Mouse (Mus musculus) stomach, embryonic 16.5 days (tissue): ENCODE measurements around the gene Dnmt3a. TPM values are rescaled to one million over a fixed set of nuclear protein-coding genes. Genes with fewer than 3 reads are reported as not detected.
"Not testable (repeated sequence)": the region's sequence is repeated elsewhere in the genome, so short reads cannot be mapped to it uniquely, and the experiment has no call there.

Experiments
- ATAC-seq: fragments of 200-750 bp; cut with Nextera tagmentation; 2 replicates; pipeline ENCODE4 v1.8.0; 2017; ENCODE audit warnings: moderate number of reproducible peaks, moderate TSS enrichment; ENCODE audit not compliant: insufficient read depth, low FRiP score
- H3K27ac ChIP-seq: fragments of 300-500 bp; sonication (generic); 2 replicates; pipeline ENCODE4 v1.5.1; 2014; ENCODE audit warnings: low read length
- H3K27me3 ChIP-seq: fragments of 300-500 bp; sonication (generic); 2 replicates; pipeline ENCODE4 v1.6.1; 2014; ENCODE audit warnings: low read length, control low read depth, mixed read lengths; ENCODE audit not compliant: control insufficient read depth, insufficient read depth
- H3K36me3 ChIP-seq: fragments of 300-500 bp; sonication (generic); 2 replicates; pipeline ENCODE4 v1.6.1; 2014; ENCODE audit warnings: low read length; ENCODE audit not compliant: control insufficient read depth, insufficient read depth
- H3K4me1 ChIP-seq: fragments of 300-500 bp; sonication (generic); 2 replicates; pipeline ENCODE4 v1.6.1; 2014; ENCODE audit warnings: low read length, control low read depth, mixed read lengths; ENCODE audit not compliant: control insufficient read depth, insufficient read depth
- H3K4me2 ChIP-seq: fragments of 300-500 bp; sonication (generic); 2 replicates; pipeline ENCODE4 v1.6.1; 2014; ENCODE audit warnings: low read depth, low read length, mixed read lengths
- H3K4me3 ChIP-seq: fragments of 300-500 bp; sonication (generic); replicated peaks from 2 replicates; pipeline ENCODE4 v1.5.1; 2014; ENCODE audit warnings: mild to moderate bottlenecking, low read length
- H3K9ac ChIP-seq: fragments of 300-500 bp; sonication (generic); 2 replicates; pipeline ENCODE4 v1.6.1; 2014; ENCODE audit warnings: low read length
- H3K9me3 ChIP-seq: fragments of 300-500 bp; sonication (generic); replicated peaks from 2 replicates; pipeline ENCODE4 v1.6.1; 2016; ENCODE audit warnings: low read length, control low read depth; ENCODE audit not compliant: control insufficient read depth
- WGBS: fragments of 180-500 bp; shearing (Covaris S2); extraction: QIAGEN DNeasy Blood & Tissue Kit; methylation state at CpG from one replicate; pipeline ENCODE4 v1.1.7; 2014; 5-methylcytosine and 5-hydroxymethylcytosine counted together
- polyA plus RNA-seq: library from polyadenylated mRNA; unstranded; fragments of >200 nt; fragmentation: Nextera tagmentation; extraction: Ambion mirVana; gene quantifications from 2 replicates; pipeline ENCODE4 v1.2.1, GENCODE M21; 2015

Gene Dnmt3a
- polyA plus RNA-seq, 1 experiment from 2014 or later = 60.4 TPM

GRCm38 (mm10) chr12:3911831-3912348, 106.1 kb downstream of the Dnmt3a start:
- no peaks in the 10 kb centered on the region for H3K9me3 ChIP-seq
- ATAC-seq = no peak
- H3K4me1 ChIP-seq = no peaks in the 10 kb centered on the region
- no peak overlapping the region for H3K4me3 ChIP-seq
- H3K9ac ChIP-seq = no peak overlapping the region
- no peaks in the 10 kb centered on the region for H3K27me3 ChIP-seq
- WGBS = 86% methylated on average over 7 of the region's 7 CpGs
- no peak overlapping the region for H3K27ac ChIP-seq
- H3K4me2 ChIP-seq = no peak overlapping the region
- H3K36me3 ChIP-seq = peaks cover 9% of the 10 kb centered on the region; the same call in 1 of the 2 replicates

DNA sequence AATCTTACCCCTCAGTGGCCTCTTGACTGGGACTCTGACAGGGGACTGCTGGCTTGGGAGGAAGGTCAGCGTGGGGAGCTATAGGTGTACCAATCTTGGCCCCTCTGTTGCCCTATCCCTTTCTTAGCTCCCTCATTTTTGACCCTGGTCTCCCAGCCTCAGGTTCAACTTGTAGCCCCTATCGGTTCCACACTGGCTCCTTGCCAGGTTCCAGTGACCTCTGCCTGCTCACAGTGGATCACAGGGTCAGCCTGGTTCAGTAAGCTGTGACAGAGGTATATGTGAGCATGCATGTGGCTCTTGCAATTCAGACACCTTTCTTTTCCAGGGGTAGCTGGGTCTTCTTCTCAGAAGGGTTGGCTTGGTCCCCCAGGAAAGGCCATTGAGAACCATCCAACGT, 110.0 kb downstream of the Dnmt3a start:
- Histone ChIP-seq H3K9ac (no peak overlapping the region), H3K4me2 (no peak overlapping the region), H3K4me3 (no peak overlapping the region), H3K4me1 (peaks cover 6% of the 10 kb centered on the region), H3K27me3 (no peaks in the 10 kb centered on the region), H3K27ac (no peak overlapping the region), H3K9me3 (no peaks in the 10 kb centered on the region), H3K36me3 (no peaks in the 10 kb centered on the region)
- no peak for ATAC-seq
- WGBS = 77% methylated on average over 3 of the region's 3 CpGs

- 22% methylated on average over 14 of the region's 14 CpGs for WGBS
- no peak for ATAC-seq
Observed at GRCm38 (mm10) chr12:3917668-3918341, 112.0 kb downstream of the Dnmt3a start.

GRCm38 (mm10) chr12:3918577-3918976, 112.8 kb downstream of the Dnmt3a start:
- no peak overlapping the region for H3K9ac ChIP-seq
- H3K36me3 ChIP-seq = no peaks in the 10 kb centered on the region
- 47% methylated on average over 3 of the region's 3 CpGs for WGBS
- H3K4me1 ChIP-seq = peaks cover 6% of the 10 kb centered on the region
- ATAC-seq = no peak
- H3K27ac ChIP-seq = no peak overlapping the region
- H3K4me3 ChIP-seq = no peak overlapping the region
- H3K27me3 ChIP-seq = no peaks in the 10 kb centered on the region
- H3K4me2 ChIP-seq = no peak overlapping the region
- no peaks in the 10 kb centered on the region for H3K9me3 ChIP-seq

More at GRCm38 (mm10) chr12:3917668-3918341, 112.0 kb downstream of the Dnmt3a start:
- Histone ChIP-seq H3K4me1 (peaks cover 6% of the 10 kb centered on the region), H3K9me3 (no peaks in the 10 kb centered on the region), H3K4me3 (no peak overlapping the region), H3K9ac (no peak overlapping the region), H3K4me2 (no peak overlapping the region), H3K36me3 (no peaks in the 10 kb centered on the region), H3K27me3 (no peaks in the 10 kb centered on the region), H3K27ac (no peak overlapping the region)

DNA sequence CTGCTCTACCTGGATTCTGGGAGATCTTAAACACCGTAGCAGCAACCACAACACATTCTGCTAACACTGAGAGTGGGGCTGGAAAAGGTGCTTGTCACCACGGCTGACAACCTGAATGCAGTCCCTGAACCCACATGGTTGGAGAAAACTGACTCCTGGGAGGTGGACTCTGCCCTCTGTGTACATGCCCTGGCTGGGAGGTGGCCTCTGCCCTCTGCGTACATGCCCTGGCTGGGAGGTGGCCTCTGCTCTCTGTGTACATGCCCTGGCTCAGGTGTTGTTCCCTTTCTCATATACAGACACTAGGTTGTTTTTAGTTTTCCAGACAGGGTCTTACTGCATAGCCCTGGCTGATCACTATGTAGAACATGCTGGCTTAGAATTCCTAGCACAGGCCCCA, 113.6 kb downstream of the Dnmt3a start:
- Histone ChIP-seq H3K9me3 (no peaks in the 10 kb centered on the region), H3K4me3 (no peak overlapping the region), H3K36me3 (no peaks in the 10 kb centered on the region), H3K4me2 (no peak overlapping the region), H3K27me3 (no peaks in the 10 kb centered on the region), H3K9ac (no peak overlapping the region), H3K27ac (no peak overlapping the region), H3K4me1 (peaks cover 6% of the 10 kb centered on the region)
- peak; percentile 53 for ATAC-seq
- 56% methylated on average over 3 of the region's 3 CpGs for WGBS

- H3K27me3 ChIP-seq = no peaks in the 10 kb centered on the region
- H3K4me1 ChIP-seq = no peaks in the 10 kb centered on the region
- 0% methylated on average over 1 of the region's 1 CpGs for whole genome bisulfite sequencing
- no peaks in the 10 kb centered on the region for H3K9me3 ChIP-seq
- H3K27ac ChIP-seq = no peak overlapping the region
- no peak overlapping the region for H3K9ac ChIP-seq
- no peak overlapping the region for H3K4me3 ChIP-seq
- peak; percentile 47; the same call in 1 of the 2 replicates for ATAC-seq
- H3K36me3 ChIP-seq = no peaks in the 10 kb centered on the region
- no peak overlapping the region for H3K4me2 ChIP-seq
Observed at GRCm38 (mm10) chr12:3926127-3926526, 120.3 kb downstream of the Dnmt3a start.

GRCm38 (mm10) chr12:3928841-3929240, 123.0 kb downstream of the Dnmt3a start:
- H3K27ac ChIP-seq = no peak overlapping the region
- ATAC-seq = no peak
- H3K4me2 ChIP-seq = no peak overlapping the region
- 75% methylated on average over 3 of the region's 3 CpGs for WGBS
- no peak overlapping the region for H3K4me3 ChIP-seq
- H3K36me3 ChIP-seq = no peaks in the 10 kb centered on the region
- no peaks in the 10 kb centered on the region for H3K9me3 ChIP-seq
- H3K27me3 ChIP-seq = no peaks in the 10 kb centered on the region
- no peak overlapping the region for H3K9ac ChIP-seq
- H3K4me1 ChIP-seq = no peaks in the 10 kb centered on the region

GRCm38 (mm10) chr12:3930090-3930865, 124.5 kb downstream of the Dnmt3a start:
- not testable (repeated sequence) for ATAC-seq, H3K4me3 ChIP-seq, H3K36me3 ChIP-seq, H3K4me1 ChIP-seq, H3K27me3 ChIP-seq, H3K9ac ChIP-seq, H3K4me2 ChIP-seq, H3K27ac ChIP-seq, H3K9me3 ChIP-seq
- WGBS = 88% methylated on average over 33 of the region's 47 CpGs

GRCm38 (mm10) chr12:3942026-3942425, 136.2 kb downstream of the Dnmt3a start:
- Histone ChIP-seq H3K4me1 (no peaks in the 10 kb centered on the region), H3K4me2 (no peak overlapping the region), H3K27me3 (no peaks in the 10 kb centered on the region; the same call in 1 of the 2 replicates), H3K9ac (no peak overlapping the region), H3K9me3 (no peaks in the 10 kb centered on the region), H3K36me3 (no peaks in the 10 kb centered on the region), H3K4me3 (no peak overlapping the region), H3K27ac (no peak overlapping the region)
- ATAC-seq = no peak
- 49% methylated on average over 11 of the region's 11 CpGs for WGBS
